18 mouse cellular contexts compared by ENCODE assay signal in genomic region chr3:66653961-66654360, GRCm38 (mm10).
"Had no signal": no experiment of that assay in that cellular context is flagged by ENCODE, and none has a peak within 500 bp of the region (broad histone marks: within the 10 kb centered on the region; RNA-seq: fewer than 3 reads in every experiment).

No protein-coding gene starts in this region.

- H3K4me2 ChIP-seq: lung, embryonic 14.5 days; midbrain, embryonic 12.5 days; neural tube, embryonic 13.5 days; neural tube, embryonic 15.5 days had no signal

- H3K27me3 ChIP-seq: midbrain, embryonic 12.5 days; neural tube, embryonic 13.5 days; neural tube, embryonic 15.5 days had no signal

- H3K9ac ChIP-seq: lung, embryonic 14.5 days; midbrain, embryonic 12.5 days; neural tube, embryonic 13.5 days; neural tube, embryonic 15.5 days had no signal

- H3K4me1 ChIP-seq: midbrain, embryonic 12.5 days had no signal

- H3K36me3 ChIP-seq: midbrain, embryonic 10.5 days; midbrain, embryonic 12.5 days; neural tube, embryonic 13.5 days; neural tube, embryonic 15.5 days had no signal

- H3K9me3 ChIP-seq: midbrain, embryonic 10.5 days; neural tube, embryonic 13.5 days; neural tube, embryonic 15.5 days had no signal

- H3K27ac ChIP-seq: midbrain, embryonic 10.5 days; midbrain, embryonic 12.5 days; neural tube, embryonic 13.5 days; neural tube, embryonic 15.5 days had no signal

- ATAC-seq: midbrain, embryonic 16.5 days had no signal

- DNase-seq: lung, adult 18-20 months; lung, embryonic 14.5 days; lung, postnatal 10 days; lung, postnatal 4 days; midbrain, embryonic 14.5 days; right cerebral cortex, adult 18-20 months; right cerebral cortex, postnatal 25 days; right cerebral cortex, postnatal 4 days; spleen, adult 18-20 months; thymus, adult 18-20 months; thymus, postnatal 14 days; thymus, postnatal 36 days had no signal

- H3K4me3 ChIP-seq: midbrain, embryonic 10.5 days; midbrain, embryonic 12.5 days; myocyte; neural tube, embryonic 13.5 days; neural tube, embryonic 15.5 days had no signal
